Mouse (Mus musculus) urinary bladder, postnatal 14 days (tissue): ENCODE data around the gene Mob3a.
"Not testable (repeated sequence)": the region's sequence is repeated elsewhere in the genome, so short reads cannot be mapped to it uniquely, and the experiment has no call there.

Source experiments
- DNase-seq: peaks from one replicate; pipeline ENCODE4 v3.0.0; 2021; ENCODE audit warnings: low spot score

The Mob3a gene

DNA sequence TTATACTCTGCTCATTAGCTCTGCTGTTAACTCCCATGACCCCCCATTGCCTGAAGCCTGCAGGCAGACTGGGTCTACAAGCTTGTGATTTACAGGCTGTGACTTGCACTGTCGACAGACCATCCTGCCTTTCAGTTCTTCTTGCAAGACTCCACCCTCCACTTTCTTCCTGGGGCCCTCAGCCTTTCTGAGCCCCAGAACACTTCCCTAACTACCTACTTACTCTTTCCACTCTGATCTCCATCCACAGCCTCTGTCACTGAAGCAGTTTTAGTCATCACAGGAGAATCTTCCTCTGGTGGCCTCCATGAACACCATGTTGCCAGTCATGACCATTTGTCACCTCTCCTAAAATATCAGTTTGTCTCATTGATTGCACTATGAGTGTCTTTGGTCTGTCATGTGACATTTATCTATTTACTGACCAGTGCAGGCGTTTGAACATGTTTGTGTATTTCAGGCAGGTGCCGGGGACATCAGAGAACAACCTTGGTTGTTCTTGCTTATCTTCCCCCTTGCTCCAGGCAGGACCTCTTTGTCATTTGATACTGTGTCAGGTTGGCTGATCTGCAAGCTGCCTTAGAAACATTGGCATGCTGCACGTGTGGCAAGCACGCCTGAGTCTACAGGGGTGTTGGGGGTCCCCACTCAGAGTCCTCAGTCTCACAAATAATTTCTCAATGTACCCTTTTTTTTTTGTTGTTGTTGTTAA, 38.1 kb downstream of the Mob3a start:
- peak; percentile 48 for DNase-seq

DNA sequence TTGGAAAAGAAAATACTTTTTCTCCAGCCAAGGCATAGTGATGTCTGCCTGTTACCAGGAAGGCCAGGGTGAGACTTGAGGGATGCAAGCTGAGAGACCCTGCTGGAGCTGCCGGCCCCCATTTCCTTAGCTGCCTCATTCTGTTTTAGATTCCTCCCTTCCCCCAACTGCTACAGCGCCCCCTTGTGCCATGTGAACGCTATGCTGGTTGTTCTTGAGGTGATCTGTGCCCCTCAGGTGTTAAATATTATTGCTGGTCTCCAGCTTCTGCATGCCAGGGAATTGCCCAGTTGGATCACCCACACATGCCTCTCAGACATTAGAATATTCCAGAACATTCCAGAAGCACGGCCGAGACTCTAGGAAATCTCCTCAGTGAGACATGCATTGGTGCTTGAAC, 40.6 kb downstream of the Mob3a start:
- no peak for DNase-seq

DNA sequence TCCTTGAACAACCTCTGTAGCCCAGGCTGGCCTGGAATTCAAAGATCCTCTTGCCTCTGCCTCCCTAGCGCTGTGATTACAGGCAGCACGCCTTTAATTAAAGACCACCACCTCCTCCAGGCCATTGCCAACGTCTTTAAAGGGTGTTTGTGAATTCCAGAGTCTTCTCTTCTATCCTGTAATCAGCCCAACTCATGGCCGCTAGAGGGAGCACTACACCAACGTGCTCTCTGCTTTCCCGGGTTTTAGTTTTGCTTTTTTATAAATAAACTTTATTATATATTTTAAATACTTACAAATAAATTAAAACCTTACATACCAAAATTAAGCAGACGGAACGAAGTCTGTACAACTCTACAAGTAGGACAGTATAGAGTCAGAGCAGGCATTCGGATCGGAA, 42.6 kb downstream of the Mob3a start:
- peak; percentile 83 for DNase-seq

DNA sequence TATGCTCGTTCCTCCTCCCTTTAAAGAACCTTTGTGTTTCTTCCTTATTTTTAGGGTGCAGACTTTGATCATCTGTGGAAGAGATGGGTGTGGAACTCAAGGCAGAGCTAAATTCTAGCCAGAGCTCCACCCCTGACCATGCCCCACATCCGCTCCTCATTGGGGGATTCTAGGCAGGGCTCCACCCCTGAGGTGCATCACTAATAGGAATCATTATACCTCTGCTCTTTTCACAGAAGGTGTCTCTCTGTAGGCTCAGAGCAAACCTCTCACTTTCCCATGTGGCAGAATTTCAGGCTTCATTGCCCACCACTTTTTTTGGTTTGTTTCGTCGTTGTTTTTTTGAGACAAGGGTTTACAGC, 43.0 kb downstream of the Mob3a start:
- no peak for DNase-seq

DNA sequence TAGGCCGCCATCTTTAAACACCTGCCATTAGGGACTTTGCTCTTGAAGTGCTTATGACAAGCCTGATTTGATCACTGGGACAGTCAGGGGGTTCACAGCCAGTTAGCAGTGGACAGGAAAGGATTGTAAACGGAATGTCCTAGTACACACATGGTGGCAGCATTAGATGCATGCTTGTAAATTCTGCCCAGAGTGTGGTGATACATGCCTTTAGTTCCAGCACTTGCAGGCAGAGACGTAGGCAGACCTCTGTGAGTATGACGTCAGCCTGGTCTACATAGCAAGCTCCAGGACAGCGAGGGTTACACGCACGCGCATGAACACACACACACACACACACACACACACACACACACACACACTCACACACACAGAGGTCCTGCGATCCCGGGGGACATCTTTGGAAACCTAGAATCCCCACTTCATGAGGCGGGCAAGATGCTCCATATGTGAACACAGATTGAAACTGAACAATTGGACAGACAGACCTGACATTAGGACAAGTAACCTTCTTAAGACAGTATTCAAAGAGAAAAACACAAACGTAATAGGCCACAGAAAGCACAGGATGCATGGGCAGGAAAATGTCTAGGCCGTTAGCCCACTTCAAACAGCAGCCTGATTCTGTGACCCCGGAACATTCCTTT, 43.5 kb downstream of the Mob3a start:
- DNase-seq: no peak

DNA sequence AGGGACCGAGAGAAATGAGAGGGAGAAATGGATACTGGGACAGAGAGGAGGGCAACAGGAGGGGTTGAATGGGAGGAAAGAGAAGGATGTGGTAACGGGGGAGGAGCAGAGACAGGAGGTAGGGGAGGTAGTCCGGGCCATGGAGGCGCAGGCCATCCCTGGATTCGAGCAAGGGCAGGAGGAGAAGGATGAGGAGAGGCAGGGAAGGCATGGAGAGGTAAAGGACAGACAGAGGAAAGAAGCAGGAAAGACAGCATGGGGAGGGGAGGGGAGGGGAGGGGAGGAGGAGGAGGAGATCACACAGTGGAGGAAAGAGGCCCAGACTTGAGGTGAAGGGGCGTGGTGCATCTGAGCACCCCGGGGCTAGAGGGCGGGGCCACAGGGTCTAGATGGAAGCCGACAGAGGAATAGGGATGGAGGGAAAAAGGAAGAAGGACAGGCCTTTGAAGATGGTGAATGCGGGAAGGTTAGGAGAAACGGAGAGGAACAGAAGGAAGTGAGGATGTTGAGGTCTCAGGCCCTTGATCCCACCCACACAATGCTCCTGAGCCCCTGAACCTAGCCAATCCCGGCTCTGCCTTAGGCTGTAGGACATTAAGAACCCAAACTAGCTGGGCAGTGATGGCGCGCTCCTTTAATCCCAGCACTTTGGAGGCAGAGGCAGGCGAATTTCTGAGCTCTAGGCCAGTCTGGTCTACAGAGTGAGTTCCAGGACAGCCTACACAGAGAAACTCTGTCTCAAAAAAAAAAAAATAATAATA, 44.7 kb downstream of the Mob3a start, which contains the start of gene Btbd2:
Gene Btbd2, minus strand, starts transcription at position 209 of the 761 bp plus-strand sequence.
- no peak for DNase-seq

DNA sequence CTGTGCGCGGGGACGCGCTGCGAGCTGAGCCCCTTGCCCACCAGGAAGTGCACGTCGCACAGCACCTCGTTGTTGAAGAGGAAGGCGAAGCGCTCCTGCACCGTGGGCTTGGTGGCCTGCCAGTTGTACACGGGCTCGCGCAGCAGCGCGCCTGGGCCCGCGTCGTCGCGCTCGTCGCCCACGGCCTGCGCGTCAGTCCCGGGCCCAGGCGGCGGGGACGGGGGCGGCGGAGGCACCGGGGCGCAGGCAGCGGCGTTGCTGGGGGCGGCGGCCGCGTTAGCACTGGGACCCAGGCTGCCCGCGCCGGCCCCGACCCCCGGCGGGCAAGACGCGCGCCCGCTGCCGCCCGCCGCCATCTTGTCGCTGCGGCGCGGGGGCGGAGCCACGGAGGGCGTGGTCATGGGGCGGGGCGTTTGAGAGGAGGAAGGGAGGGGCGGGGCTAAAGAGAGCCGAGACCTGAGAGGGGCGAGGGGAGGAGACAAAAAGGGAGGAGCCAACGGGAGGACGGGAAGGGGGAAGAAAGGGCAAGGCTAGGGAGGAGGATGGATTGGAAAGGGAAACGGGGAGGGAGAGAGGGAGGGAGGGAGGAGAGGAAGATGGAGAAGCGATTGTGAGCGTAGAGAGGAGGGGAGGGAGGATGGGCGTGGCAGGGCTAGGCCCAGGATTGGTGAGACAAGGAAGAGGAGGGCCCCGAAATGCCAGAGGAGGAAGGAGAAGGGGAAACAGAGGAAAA, 45.5 kb downstream of the Mob3a start:
- peak; percentile 98 for DNase-seq

DNA sequence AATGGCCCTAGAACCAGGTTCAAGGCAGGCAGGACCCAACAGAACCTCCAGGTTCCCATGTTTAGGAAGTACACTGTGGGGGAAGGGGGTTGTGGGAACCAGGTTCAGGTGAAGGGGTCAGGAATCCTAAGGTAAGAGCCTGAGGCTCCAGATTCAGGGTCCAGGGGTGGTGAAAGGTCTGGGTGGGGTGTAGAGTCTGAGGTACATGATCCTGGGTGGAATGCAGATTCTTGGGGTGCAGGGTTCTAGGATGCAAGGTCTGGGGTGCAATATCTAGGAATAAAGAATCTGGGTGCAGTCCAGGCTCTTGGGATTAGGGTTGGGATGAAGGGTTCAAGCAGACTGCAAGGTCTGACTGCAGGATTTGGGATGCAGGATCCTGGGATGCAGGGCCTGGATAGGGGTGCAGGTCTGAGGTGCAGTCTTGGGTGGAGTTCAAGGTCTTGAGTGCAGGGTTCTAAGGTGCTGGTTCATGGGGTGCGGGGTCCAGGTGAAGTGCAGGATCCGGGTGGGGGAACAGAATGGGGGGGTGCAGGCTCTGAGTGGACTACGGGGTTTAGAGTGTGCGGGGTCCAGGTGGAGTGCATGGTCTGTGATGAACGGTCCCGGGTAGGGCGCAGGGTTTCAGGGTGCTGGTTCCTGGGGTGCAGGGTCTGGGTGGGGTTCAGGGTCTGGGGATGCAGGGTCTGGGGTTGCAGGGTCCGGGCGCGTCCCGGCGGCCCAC, 46.2 kb downstream of the Mob3a start:
- DNase-seq: no peak

DNA sequence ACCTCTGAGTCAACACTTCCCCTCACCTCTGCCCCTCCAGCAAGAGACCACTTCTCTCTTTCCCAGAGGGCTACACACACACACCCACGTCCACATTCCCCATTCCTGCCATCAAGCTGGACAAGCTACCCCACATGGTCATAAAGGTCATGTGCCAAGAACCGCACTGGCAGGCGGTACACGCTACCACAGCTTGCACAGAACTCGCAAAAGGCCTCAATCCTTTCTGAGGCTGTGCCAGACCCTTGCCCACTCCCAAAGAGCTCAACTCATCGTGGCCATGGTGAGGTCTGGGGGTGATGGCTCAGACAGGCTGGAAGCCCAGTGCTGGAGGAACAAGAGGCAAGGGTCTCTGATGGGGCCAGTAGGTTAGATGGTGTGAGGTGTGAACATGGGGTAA, 46.9 kb downstream of the Mob3a start:
- DNase-seq: no peak

DNA sequence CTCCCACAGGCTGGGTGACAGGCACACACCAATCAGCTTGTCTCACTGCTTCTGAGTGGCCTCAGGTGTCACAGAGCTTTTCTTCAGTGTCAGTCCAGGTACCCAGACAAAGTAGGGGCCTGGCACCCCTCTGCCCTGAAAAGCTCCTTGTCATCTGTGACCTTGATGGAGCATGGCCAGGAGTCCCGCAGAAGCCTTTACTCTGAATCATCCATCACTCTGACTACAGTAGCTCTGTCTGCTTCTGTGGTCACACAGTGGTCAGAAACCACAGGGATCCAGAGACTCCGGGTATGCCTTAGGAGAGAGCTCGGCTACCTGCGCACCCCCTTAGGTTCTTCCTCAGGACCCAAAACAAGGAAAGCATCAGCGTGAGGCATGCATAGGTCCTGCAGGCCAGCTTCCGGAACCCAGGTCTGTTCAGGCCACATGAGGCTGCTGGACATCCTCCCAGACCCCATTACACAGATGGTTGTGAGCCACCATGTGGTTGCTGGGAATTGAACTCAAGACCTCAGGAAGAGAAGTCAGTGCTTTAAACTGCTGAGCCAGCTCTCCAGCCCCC, 48.5 kb downstream of the Mob3a start:
- no peak for DNase-seq

DNA sequence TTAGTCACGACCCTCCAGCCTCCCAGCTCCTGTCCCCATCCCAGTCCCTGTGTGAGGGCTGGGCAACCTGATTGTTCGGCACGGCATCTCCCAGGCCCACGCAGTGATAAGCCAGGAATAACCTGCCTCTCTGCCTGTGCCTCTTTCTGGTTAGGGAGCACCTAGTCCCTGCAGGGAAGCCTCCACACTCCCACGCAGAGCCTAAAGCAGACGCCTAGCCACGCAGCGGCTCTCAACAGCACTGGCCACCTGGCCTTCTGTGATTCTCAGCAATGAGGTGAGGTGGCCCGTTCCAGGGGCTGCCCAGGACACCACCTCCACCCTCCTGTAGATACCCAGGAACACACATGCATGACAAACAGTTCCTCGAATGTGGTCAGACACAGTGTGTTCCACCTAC, 51.4 kb downstream of the Mob3a start:
- DNase-seq: no peak

DNA sequence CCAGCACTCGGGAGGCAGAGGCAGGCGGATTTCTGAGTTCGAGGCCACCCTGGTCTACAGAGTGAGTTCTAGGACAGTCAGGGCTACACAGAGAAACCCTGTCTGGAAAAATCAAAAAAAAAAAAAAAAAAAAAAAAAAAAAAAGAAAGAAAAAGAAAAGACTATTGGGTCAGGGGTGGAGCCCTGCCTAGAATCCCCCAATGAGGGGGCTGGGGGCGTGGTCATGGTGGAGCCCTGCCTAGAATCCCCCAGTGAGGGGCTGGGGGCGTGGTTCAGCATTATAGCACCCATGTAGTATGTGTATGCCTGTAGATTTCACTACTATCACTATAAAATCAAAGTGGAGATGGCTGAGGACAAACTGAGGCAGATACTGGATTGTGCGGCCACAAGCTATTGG, 51.9 kb downstream of the Mob3a start:
- DNase-seq: not testable (repeated sequence)

DNA sequence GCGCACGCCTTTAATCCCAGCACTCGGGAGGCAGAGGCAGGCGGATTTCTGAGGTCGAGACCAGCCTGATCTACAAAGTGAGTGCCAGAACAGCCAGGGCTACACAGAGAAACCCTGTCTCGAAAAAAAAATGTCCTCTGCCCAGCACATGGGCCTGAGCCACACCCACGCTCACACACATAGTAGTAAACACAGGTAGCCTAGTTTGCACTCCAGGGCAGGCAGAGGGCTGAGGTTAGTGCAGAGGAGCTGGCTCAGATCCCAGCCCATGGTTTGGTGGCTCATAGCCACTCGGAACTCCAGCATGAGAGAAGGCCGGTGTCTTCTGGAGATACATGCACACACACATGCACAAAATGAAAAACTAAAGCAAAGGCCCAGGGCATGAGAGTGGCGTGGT, 54.8 kb downstream of the Mob3a start:
- no peak for DNase-seq

DNA sequence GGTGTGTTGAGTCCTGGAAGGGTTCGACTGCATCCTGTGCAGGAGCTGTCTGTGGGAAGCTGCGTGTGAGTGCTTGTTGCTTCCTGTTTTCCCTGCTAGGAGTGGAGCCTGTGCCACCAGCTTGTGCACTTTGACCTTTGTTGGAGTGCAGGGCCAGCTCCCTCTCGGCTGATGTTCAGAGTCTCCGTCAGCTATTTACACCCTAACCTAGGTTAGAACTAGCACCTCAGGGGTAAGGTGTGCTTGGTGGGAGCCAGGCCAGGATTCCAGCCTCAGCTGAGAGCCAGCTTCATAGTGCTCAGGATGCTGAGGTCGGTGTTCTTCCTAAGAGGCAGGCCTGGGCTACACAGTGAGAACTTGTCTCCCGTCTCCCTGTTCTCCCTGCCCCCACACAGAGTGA, 66.4 kb downstream of the Mob3a start:
- DNase-seq: no peak
